Mouse (Mus musculus): ENCODE data around the gene Rnf150.

- TF ChIP-seq POLR2A (IDR thresholded peaks at IDR 0.05; ENCODE audit: control insufficient read depth, extremely low read depth, insufficient read depth, low read length, poor library complexity), result no peak
- TF ChIP-seq CTCF (IDR thresholded peaks at IDR 0.05; ENCODE audit: borderline replicate concordance, control insufficient read depth, extremely low read depth, insufficient read depth, low read length, poor library complexity), result no peak
Measured at GRCm38 (mm10) chr8:83036521-83037166, 173.5 kb downstream of the Rnf150 start.
